20 mouse cellular contexts compared by ENCODE assay signal in the genomic region with DNA sequence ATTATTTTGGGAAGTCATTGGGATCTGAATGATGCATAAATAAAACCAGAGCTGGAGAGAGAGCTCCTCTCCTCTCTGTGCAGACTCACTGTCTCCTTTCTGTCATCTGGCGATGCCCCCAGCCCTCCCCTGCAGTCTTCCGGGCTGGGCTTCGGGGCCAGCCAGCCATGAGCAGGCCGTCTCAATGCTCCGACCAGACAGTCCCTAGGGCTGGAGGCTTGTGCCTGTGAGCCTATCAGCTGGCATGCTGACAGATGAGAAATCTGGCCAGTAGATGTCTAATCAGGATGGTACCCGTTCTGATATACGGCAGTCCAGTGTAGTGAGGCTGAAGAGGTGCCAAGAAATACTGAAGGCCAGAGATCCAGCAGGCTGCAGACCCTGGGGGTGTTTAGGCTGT.
DNase-seq lines count a peak whose midpoint lies in the region; ATAC-seq and TF ChIP-seq lines count a peak whose summit lies in the region.
"Had no signal": no experiment of that assay in that cellular context is flagged by ENCODE, and none has a peak within 500 bp of the region (broad histone marks: within the 10 kb centered on the region; RNA-seq: fewer than 3 reads in every experiment).

No protein-coding gene starts in this region.

- no peak for TF ChIP-seq EP300 in stomach, postnatal 0 days (optimal IDR thresholded peaks at IDR 0.05)

- no peaks in the 10 kb centered on the region for H3K9me3 ChIP-seq in neural tube, embryonic 12.5 days
- H3K9me3 ChIP-seq in stomach, postnatal 0 days (ENCODE audit: control insufficient read depth, low read length): no peaks in the 10 kb centered on the region
- H3K9me3 ChIP-seq: embryonic facial prominence, embryonic 13.5 days; heart, embryonic 15.5 days; hindbrain, embryonic 13.5 days; limb, embryonic 13.5 days; midbrain, embryonic 12.5 days had no signal

- no peaks in the 10 kb centered on the region for H3K4me1 ChIP-seq in neural tube, embryonic 12.5 days
- no peaks in the 10 kb centered on the region for H3K4me1 ChIP-seq in stomach, postnatal 0 days (replicated peaks; ENCODE audit: control insufficient read depth, insufficient read depth)
- H3K4me1 ChIP-seq: limb, embryonic 13.5 days; midbrain, embryonic 12.5 days had no signal

- ATAC-seq in neural tube, embryonic 12.5 days (ENCODE audit: low FRiP score, low read depth): 0 out of 2 replicates have a peak, but pooled peaks have one; percentile 21
- no peak for ATAC-seq in stomach, postnatal 0 days (ENCODE audit: low FRiP score, low TSS enrichment)
- ATAC-seq: forebrain, postnatal 0 days had no signal

- H3K9ac ChIP-seq in neural tube, embryonic 12.5 days: no peak overlapping the region
- H3K9ac ChIP-seq in stomach, postnatal 0 days (ENCODE audit: low read length): no peak overlapping the region
- H3K9ac ChIP-seq: embryonic facial prominence, embryonic 13.5 days; forebrain, postnatal 0 days; heart, embryonic 15.5 days; hindbrain, embryonic 13.5 days; limb, embryonic 13.5 days; liver, embryonic 14.5 days; midbrain, embryonic 12.5 days had no signal

- H3K27ac ChIP-seq in neural tube, embryonic 12.5 days: no peak overlapping the region
- H3K27ac ChIP-seq in stomach, postnatal 0 days (replicated peaks): no peak overlapping the region
- H3K27ac ChIP-seq: embryonic facial prominence, embryonic 13.5 days; heart, embryonic 15.5 days; hindbrain, embryonic 13.5 days; limb, embryonic 13.5 days; liver, embryonic 14.5 days; midbrain, embryonic 12.5 days had no signal

- DNase-seq in adrenal gland, adult 2 months: peak; percentile 17
- no peak for DNase-seq in adrenal gland, adult 18-20 months (ENCODE audit: low spot score in 2 of 2)
- peak; percentile 86 for DNase-seq in heart, adult 11 months
- DNase-seq in heart, postnatal 4 days: no peak
- DNase-seq in neural tube, embryonic 10.5 days (ENCODE audit: extremely low spot score, low spot score): no peak
- no peak for DNase-seq in thymus, postnatal 10 days (ENCODE audit: low spot score in 2 of 2)
- no peak for DNase-seq in stomach, postnatal 0 days (ENCODE audit: low spot score)
- DNase-seq: forebrain, postnatal 0 days; heart, adult 18-20 months; kidney, adult 2 months; kidney, postnatal 14 days; right cerebral cortex, postnatal 25 days; thymus, postnatal 25 days had no signal

- H3K27me3 ChIP-seq in neural tube, embryonic 12.5 days (replicated peaks): no peaks in the 10 kb centered on the region
- H3K27me3 ChIP-seq in stomach, postnatal 0 days (ENCODE audit: control insufficient read depth, insufficient read depth, low read length): no peaks in the 10 kb centered on the region
- H3K27me3 ChIP-seq: embryonic facial prominence, embryonic 13.5 days; heart, embryonic 15.5 days; hindbrain, embryonic 13.5 days; limb, embryonic 13.5 days; midbrain, embryonic 12.5 days had no signal

- no peaks in the 10 kb centered on the region for H3K36me3 ChIP-seq in neural tube, embryonic 12.5 days
- H3K36me3 ChIP-seq in stomach, postnatal 0 days (ENCODE audit: control insufficient read depth, insufficient read depth, low read length): no peaks in the 10 kb centered on the region
- H3K36me3 ChIP-seq: embryonic facial prominence, embryonic 13.5 days; heart, embryonic 15.5 days; hindbrain, embryonic 13.5 days; limb, embryonic 13.5 days; midbrain, embryonic 12.5 days had no signal

- no peak overlapping the region for H3K4me2 ChIP-seq in neural tube, embryonic 12.5 days (replicated peaks)
- no peak overlapping the region for H3K4me2 ChIP-seq in stomach, postnatal 0 days (replicated peaks; ENCODE audit: low read depth)
- H3K4me2 ChIP-seq: embryonic facial prominence, embryonic 13.5 days; heart, embryonic 15.5 days; hindbrain, embryonic 13.5 days; limb, embryonic 13.5 days; midbrain, embryonic 12.5 days had no signal

- TF ChIP-seq CTCF in stomach, postnatal 0 days (IDR thresholded peaks at IDR 0.05; ENCODE audit: low read depth): no peak

- 79% methylated on average over 7 of the region's 7 CpGs for WGBS in neural tube, embryonic 12.5 days
- WGBS in stomach, postnatal 0 days: 64% methylated on average over 7 of the region's 7 CpGs

- no peak overlapping the region for H3K4me3 ChIP-seq in neural tube, embryonic 12.5 days
- no peak overlapping the region for H3K4me3 ChIP-seq in stomach, postnatal 0 days (ENCODE audit: low read depth, low read length)
- H3K4me3 ChIP-seq: embryonic facial prominence, embryonic 13.5 days; heart, embryonic 15.5 days; hindbrain, embryonic 13.5 days; limb, embryonic 13.5 days; midbrain, embryonic 12.5 days had no signal

Comparison
In these comparisons a context has a peak if more than half of its experiments do, and no peak if none do; other contexts are left out.
1. DNase-seq: peak in adrenal gland, adult 2 months (single experiment) and heart, adult 11 months (single experiment); none in adrenal gland, adult 18-20 months (0 of 2), heart, postnatal 4 days (single experiment), neural tube, embryonic 10.5 days (single experiment), thymus, postnatal 10 days (0 of 2) and stomach, postnatal 0 days (single experiment).